Mouse (Mus musculus) midbrain, embryonic 12.5 days (tissue): ENCODE data around the gene Parp4. TPM values are rescaled to one million over a fixed set of nuclear protein-coding genes. Genes with fewer than 3 reads are reported as not detected.

Experiments
- ATAC-seq: fragments of 200-750 bp; cut with Nextera tagmentation; 2 replicates; pipeline ENCODE4 v1.8.0; 2017; ENCODE audit warnings: low read depth, moderate TSS enrichment, moderate library complexity; ENCODE audit not compliant: low FRiP score
- H3K27ac ChIP-seq: fragments of 300-500 bp; sonication (generic); replicated peaks from 2 replicates; pipeline ENCODE4 v1.5.1; 2016; ENCODE audit warnings: mild to moderate bottlenecking
- H3K27me3 ChIP-seq: fragments of 300-500 bp; sonication (generic); 2 replicates; pipeline ENCODE4 v1.6.1; 2016; ENCODE audit warnings: mild to moderate bottlenecking
- H3K36me3 ChIP-seq: fragments of 300-500 bp; sonication (generic); 2 replicates; pipeline ENCODE4 v1.6.1; 2016
- H3K4me1 ChIP-seq: fragments of 300-500 bp; sonication (generic); 2 replicates; pipeline ENCODE4 v1.6.1; 2016
- H3K4me2 ChIP-seq: fragments of 300-500 bp; sonication (generic); replicated peaks from 2 replicates; pipeline ENCODE4 v1.6.1; 2016; ENCODE audit warnings: mild to moderate bottlenecking, moderate library complexity
- H3K4me3 ChIP-seq: fragments of 300-500 bp; sonication (generic); 2 replicates; pipeline ENCODE4 v1.5.1; 2016; ENCODE audit warnings: mild to moderate bottlenecking
- H3K9ac ChIP-seq: fragments of 300-500 bp; sonication (generic); replicated peaks from 2 replicates; pipeline ENCODE4 v1.6.1; 2016; ENCODE audit warnings: mild to moderate bottlenecking, moderate library complexity
- H3K9me3 ChIP-seq: fragments of 300-500 bp; sonication (generic); 2 replicates; pipeline ENCODE4 v1.6.1; 2016; ENCODE audit warnings: mild to moderate bottlenecking
- WGBS: fragments of 180-500 bp; shearing (Covaris S2); methylation state at CpG from one replicate; pipeline ENCODE4 v1.1.7; 2016; 5-methylcytosine and 5-hydroxymethylcytosine counted together
- polyA plus RNA-seq: library from polyadenylated mRNA; unstranded; fragments of >200 nt; fragmentation: Nextera tagmentation; extraction: Ambion mirVana; gene quantifications from 2 replicates; pipeline ENCODE4 v1.2.1, GENCODE M21; 2016

Parp4 gene
- polyA plus RNA-seq, 1 experiment from 2014 or later: 1.6 TPM

DNA sequence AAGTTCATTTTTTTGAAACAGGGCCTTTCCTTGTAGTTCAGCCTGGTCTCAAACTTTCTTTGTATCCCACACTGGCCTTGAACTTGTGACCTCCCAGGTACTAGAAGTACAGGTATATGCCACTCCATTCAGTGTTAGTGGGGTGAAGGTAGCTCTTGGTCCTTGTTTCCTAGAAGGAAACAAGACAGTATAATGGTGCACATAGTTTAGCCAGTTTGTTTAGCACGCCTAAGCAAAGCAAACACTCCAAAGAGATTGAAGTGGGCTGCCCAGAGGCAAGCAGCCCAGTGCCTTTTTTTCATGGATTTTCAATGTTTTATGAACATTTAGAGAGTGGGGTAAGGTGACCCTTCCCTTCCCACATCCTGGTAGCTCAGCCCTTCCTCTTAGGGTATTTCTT lies 42.1 kb downstream of the Parp4 start:
- Histone ChIP-seq H3K27me3 (no peaks in the 10 kb centered on the region), H3K36me3 (no peaks in the 10 kb centered on the region), H3K9me3 (no peaks in the 10 kb centered on the region), H3K4me1 (no peaks in the 10 kb centered on the region), H3K27ac (no peak overlapping the region), H3K9ac (no peak overlapping the region), H3K4me3 (no peak overlapping the region), H3K4me2 (no peak overlapping the region)
- ATAC-seq: no peak
- WGBS: 83% methylated on average over 1 of the region's 1 CpGs

DNA sequence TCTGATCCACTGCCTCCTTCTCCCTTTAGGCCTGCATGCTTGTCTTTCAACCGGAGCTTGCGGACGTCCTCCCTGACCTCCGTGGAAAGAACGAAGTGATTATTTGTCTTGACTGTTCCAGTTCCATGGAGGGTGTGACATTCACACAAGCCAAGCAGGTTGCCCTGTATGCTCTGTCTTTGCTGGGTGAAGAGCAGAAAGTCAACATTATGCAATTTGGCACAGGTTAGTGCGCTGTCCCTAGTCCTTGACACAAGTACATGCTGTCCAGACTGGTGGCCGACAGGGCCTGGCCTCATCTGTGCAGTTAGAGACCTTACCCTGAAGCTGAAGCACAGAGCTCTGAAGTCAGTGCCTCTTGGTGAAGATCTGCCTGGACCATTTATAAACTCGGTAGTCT lies 45.0 kb downstream of the Parp4 start:
- Histone ChIP-seq H3K27ac (no peak overlapping the region), H3K4me1 (no peaks in the 10 kb centered on the region), H3K27me3 (no peaks in the 10 kb centered on the region), H3K9ac (no peak overlapping the region), H3K9me3 (no peaks in the 10 kb centered on the region), H3K4me2 (no peak overlapping the region), H3K36me3 (no peaks in the 10 kb centered on the region), H3K4me3 (no peak overlapping the region)
- WGBS: 89% methylated on average over 8 of the region's 8 CpGs
- no peak for ATAC-seq

DNA sequence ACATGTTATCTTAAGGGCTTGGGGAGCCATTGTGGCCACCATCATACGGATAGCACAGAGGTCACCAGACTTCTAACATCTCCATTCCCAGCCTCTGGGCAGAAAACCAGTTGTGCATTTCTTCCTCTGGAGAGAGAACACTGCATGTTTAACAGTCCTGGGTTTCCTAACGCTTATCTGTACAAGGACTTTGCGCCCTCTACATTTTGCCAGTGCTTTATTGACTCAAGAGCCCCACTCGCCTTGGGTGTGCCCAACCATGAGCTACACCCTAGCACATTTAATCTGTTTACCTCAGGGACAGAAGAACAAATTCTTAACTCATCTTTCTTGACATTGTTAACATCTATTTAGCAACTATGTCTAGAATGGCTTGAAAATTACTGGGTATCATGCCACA lies 50.8 kb downstream of the Parp4 start:
- no peak overlapping the region for H3K4me3 ChIP-seq
- H3K4me2 ChIP-seq: no peak overlapping the region
- WGBS: 88% methylated on average over 4 of the region's 4 CpGs
- no peak for ATAC-seq
- H3K36me3 ChIP-seq: no peaks in the 10 kb centered on the region
- H3K27me3 ChIP-seq: no peaks in the 10 kb centered on the region
- no peak overlapping the region for H3K27ac ChIP-seq
- H3K4me1 ChIP-seq: no peaks in the 10 kb centered on the region
- H3K9ac ChIP-seq: no peak overlapping the region
- no peaks in the 10 kb centered on the region for H3K9me3 ChIP-seq

- no peak overlapping the region for H3K4me3 ChIP-seq
- H3K27me3 ChIP-seq: no peaks in the 10 kb centered on the region
- no peaks in the 10 kb centered on the region for H3K36me3 ChIP-seq
- ATAC-seq: no peak
- no peaks in the 10 kb centered on the region for H3K9me3 ChIP-seq
- 93% methylated on average over 3 of the region's 3 CpGs for WGBS
- H3K9ac ChIP-seq: no peak overlapping the region
- no peaks in the 10 kb centered on the region for H3K4me1 ChIP-seq
- H3K4me2 ChIP-seq: no peak overlapping the region
- no peak overlapping the region for H3K27ac ChIP-seq
Observed at GRCm38 (mm10) chr14:56628336-56628735, 52.9 kb downstream of the Parp4 start.

GRCm38 (mm10) chr14:56631109-56631508 lies 55.7 kb downstream of the Parp4 start:
- Histone ChIP-seq H3K27ac (no peak overlapping the region), H3K36me3 (no peaks in the 10 kb centered on the region), H3K4me2 (no peak overlapping the region), H3K9me3 (no peaks in the 10 kb centered on the region), H3K9ac (no peak overlapping the region), H3K4me3 (no peak overlapping the region), H3K4me1 (no peaks in the 10 kb centered on the region), H3K27me3 (no peaks in the 10 kb centered on the region)
- ATAC-seq: no peak
- 89% methylated on average over 2 of the region's 2 CpGs for WGBS

GRCm38 (mm10) chr14:56647206-56647605 lies 71.8 kb downstream of the Parp4 start:
- no peak for ATAC-seq
- no peak overlapping the region for H3K4me3 ChIP-seq
- no peaks in the 10 kb centered on the region for H3K4me1 ChIP-seq
- H3K27me3 ChIP-seq: no peaks in the 10 kb centered on the region
- H3K9ac ChIP-seq: no peak overlapping the region
- no peaks in the 10 kb centered on the region for H3K36me3 ChIP-seq
- H3K27ac ChIP-seq: no peak overlapping the region
- H3K9me3 ChIP-seq: no peaks in the 10 kb centered on the region
- H3K4me2 ChIP-seq: no peak overlapping the region
- 73% methylated on average over 7 of the region's 7 CpGs for WGBS

DNA sequence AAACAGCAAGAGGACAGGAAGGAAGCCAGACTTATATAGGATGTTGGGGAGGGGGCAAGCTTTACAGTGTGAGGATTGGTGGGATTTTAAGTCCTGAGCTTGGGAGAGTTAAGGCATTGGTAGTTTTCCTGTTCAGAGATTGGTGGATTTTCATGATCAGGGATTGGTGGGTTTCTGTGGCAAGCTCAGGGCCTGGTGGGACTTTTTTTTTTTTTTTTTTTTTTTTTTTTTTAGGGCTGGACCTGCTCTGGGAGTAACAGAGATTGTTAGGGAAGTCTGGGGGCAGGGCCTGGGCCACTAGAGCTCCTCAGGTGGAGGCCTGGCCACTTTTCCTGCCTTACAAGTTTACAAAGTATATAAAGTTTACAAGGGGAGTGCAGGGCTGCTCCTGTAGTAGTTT lies 74.0 kb downstream of the Parp4 start:
- no peak for ATAC-seq
- H3K36me3 ChIP-seq: no peaks in the 10 kb centered on the region
- H3K4me1 ChIP-seq: no peaks in the 10 kb centered on the region
- no peaks in the 10 kb centered on the region for H3K27me3 ChIP-seq
- H3K4me2 ChIP-seq: no peak overlapping the region
- no peak overlapping the region for H3K9ac ChIP-seq
- H3K4me3 ChIP-seq: no peak overlapping the region
- H3K27ac ChIP-seq: no peak overlapping the region
- H3K9me3 ChIP-seq: 0 out of 2 replicates have a peak, but pooled peaks cover 4% of the 10 kb centered on the region

- ATAC-seq: no peak
- Histone ChIP-seq H3K36me3 (no peaks in the 10 kb centered on the region), H3K27me3 (no peaks in the 10 kb centered on the region), H3K9me3 (no peaks in the 10 kb centered on the region), H3K4me2 (no peak overlapping the region), H3K27ac (no peak overlapping the region), H3K4me3 (no peak overlapping the region), H3K4me1 (peaks cover 18% of the 10 kb centered on the region), H3K9ac (no peak overlapping the region)
- WGBS: 81% methylated on average over 5 of the region's 5 CpGs
Observed at GRCm38 (mm10) chr14:56665651-56666050, 90.2 kb downstream of the Parp4 start.

DNA sequence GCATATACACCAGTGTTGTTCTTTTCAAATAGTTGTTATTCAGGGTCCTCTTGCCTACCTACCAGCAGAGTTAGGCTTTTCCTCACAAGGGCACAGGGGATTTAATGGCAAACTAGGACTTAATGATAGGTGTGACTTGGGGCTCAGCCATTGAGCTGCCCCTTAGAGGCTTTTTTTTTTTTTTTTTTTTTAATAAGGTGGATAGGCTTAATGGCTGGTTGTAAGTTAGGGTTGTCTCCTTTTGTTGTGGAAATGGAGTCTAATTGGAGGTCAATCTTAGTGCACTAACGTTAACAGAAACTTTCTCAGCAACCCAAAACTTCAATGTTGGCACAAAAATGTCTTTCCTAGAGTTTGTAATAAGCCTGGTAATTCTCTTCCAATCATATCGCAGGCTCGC lies 91.5 kb downstream of the Parp4 start:
- H3K27me3 ChIP-seq: no peaks in the 10 kb centered on the region
- WGBS: 78% methylated on average over 3 of the region's 3 CpGs
- H3K4me2 ChIP-seq: peak overlapping the region; percentile 56; the same call in 1 of the 2 replicates
- H3K36me3 ChIP-seq: no peaks in the 10 kb centered on the region
- peak overlapping the region; percentile 54; the same call in 1 of the 2 replicates for H3K9ac ChIP-seq
- no peaks in the 10 kb centered on the region for H3K9me3 ChIP-seq
- ATAC-seq: no peak
- peak overlapping the region; percentile 85 for H3K4me3 ChIP-seq
- H3K4me1 ChIP-seq: peaks cover 21% of the 10 kb centered on the region
- H3K27ac ChIP-seq: no peak overlapping the region

- peaks cover 21% of the 10 kb centered on the region for H3K4me1 ChIP-seq
- peaks cover 8% of the 10 kb centered on the region for H3K36me3 ChIP-seq
- H3K4me3 ChIP-seq: peak within 1 kb of the TSS; percentile 85
- H3K4me2 ChIP-seq: peak within 1 kb of the TSS; percentile 67
- under 1% methylated on average over 70 of the region's 70 CpGs for WGBS
- peak within 1 kb of the TSS; percentile 87 for H3K9ac ChIP-seq
- H3K27ac ChIP-seq: peak within 1 kb of the TSS; percentile 96
- H3K9me3 ChIP-seq: no peaks in the 10 kb centered on the region
- no peaks in the 10 kb centered on the region for H3K27me3 ChIP-seq
- ATAC-seq: peak; percentile 100
Observed at GRCm38 (mm10) chr14:56667969-56668802, 92.8 kb downstream of the Parp4 start, which contains the start of gene Mphosph8. Mphosph8 (plus strand) TSS chr14:56668248.

GRCm38 (mm10) chr14:56669046-56669620 lies 93.7 kb downstream of the Parp4 start:
- Histone ChIP-seq H3K4me3 (peak overlapping the region; percentile 85), H3K27me3 (no peaks in the 10 kb centered on the region), H3K4me2 (peak overlapping the region; percentile 67), H3K36me3 (peaks cover 11% of the 10 kb centered on the region), H3K9me3 (no peaks in the 10 kb centered on the region), H3K4me1 (peaks cover 21% of the 10 kb centered on the region), H3K9ac (peak overlapping the region; percentile 87), H3K27ac (peak overlapping the region; percentile 96)
- no peak for ATAC-seq
- 8% methylated on average over 13 of the region's 13 CpGs for WGBS

DNA sequence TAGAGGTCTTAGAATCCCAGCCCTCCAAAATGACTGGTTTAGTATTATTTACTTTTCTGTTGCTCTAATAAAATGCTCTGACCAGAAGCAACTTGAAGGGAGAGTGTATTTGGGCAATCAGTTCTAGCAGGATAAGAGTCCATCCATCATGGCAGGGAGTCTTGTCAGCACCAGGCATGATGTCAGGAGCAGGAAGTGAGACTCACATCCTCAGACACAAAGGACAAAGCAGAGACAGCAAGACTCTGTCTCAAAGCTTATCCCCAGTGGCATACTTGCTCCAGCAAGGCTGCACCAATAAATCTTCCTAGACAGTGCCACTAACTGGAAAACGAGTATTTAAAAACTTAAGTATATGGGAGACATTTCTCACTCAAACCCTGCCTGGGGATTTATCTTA lies 110.0 kb downstream of the Parp4 start:
- 92% methylated on average over 1 of the region's 1 CpGs for WGBS

More for the DNA sequence above, 110.0 kb downstream of the Parp4 start:
- no peak overlapping the region for H3K4me3 ChIP-seq
- no peak overlapping the region for H3K4me2 ChIP-seq
- no peak overlapping the region for H3K9ac ChIP-seq
- H3K9me3 ChIP-seq: no peaks in the 10 kb centered on the region
- H3K27me3 ChIP-seq: no peaks in the 10 kb centered on the region
- peaks cover 76% of the 10 kb centered on the region for H3K36me3 ChIP-seq
- no peak for ATAC-seq
- no peaks in the 10 kb centered on the region for H3K4me1 ChIP-seq
- no peak overlapping the region for H3K27ac ChIP-seq
